Mouse (Mus musculus) layer of hippocampus, postnatal 10 days (tissue): Measurements from ENCODE around the gene 1700015G11Rik. TPM values are rescaled to one million over a fixed set of nuclear protein-coding genes. Genes with fewer than 3 reads are reported as not detected.

Experiments
- DNase-seq, 2 experiments: peaks; one replicate each; pipeline ENCODE4 v3.0.0; 2021; ENCODE audit warnings: low spot score in 2 of 2
- total RNA-seq, 2 experiments: library from RNA; stranded (reverse); gene quantifications; 2 replicates each; pipeline ENCODE4 v1.2.3; 2021

1700015G11Rik gene
- total RNA-seq, 2 experiments from 2014 or later, result not detected

DNA sequence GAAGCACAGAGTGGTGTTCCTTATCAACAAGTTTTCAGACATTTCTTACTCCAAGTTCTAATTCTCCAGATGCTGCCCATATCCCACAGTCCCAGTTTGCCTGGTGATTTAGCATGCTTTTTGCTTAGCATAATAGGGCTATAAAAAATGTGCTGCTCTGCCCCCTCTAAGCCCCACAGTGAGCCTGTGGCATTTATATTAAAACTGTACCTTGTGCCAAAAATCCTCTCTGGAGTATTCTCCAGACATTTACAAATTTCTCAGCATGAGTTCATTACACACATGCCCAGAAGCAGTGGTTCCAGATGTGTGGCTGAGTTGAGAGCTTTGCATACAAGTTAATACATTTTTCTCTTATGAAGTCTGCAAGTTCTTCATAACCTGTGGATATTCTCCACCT is 46.1 kb downstream of the 1700015G11Rik start:
- no peak for DNase-seq

DNA sequence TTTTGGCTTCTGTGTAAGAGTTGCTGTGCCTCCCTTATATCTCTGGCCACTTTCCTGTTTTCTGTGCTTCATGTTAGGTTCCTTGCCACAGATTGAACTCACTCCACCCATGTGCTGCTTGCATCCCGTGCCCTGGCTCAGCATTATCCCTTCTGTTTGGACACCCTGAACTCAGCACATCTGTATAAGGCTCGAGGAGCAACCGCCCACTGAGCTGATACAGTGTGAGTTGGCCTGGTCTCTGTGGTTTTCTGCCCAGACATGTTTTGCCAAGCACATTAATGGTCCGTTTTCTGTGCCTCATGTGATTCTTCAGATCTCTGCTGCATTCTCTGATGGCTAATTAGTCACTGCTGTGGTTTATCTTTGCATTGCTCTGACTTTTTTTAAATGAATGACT is 47.9 kb downstream of the 1700015G11Rik start:
- DNase-seq, result no peak

GRCm38 (mm10) chr7:51964681-51965080 is 50.8 kb downstream of the 1700015G11Rik start:
- DNase-seq, result no peak

GRCm38 (mm10) chr7:51962219-51962952 is 53.1 kb downstream of the 1700015G11Rik start:
- DNase-seq, result no peak

Other genes with a start within 250 kb of the 1700015G11Rik start
- gene Gas2, start 153.7 kb downstream of the 1700015G11Rik start, total RNA-seq, result 10 to 100 TPM; 17.4 to 21.8 TPM
- 1 to 10 TPM; 5.5 to 6.0 TPM for gene Fancf, start 153.5 kb downstream of the 1700015G11Rik start, total RNA-seq
- gene Svip, start 9.7 kb downstream of the 1700015G11Rik start, total RNA-seq, result 10 to 100 TPM; 26.0 to 30.6 TPM